Mouse (Mus musculus) kidney, adult 2 months (tissue): ENCODE data around the gene Slc4a4. TPM values are rescaled to one million over a fixed set of nuclear protein-coding genes. Genes with fewer than 3 reads are reported as not detected.
A peak's percentile ranks its signal among the peaks of the same experiment; 100 is the strongest.

Source experiments
- DNase-seq: peaks from one replicate; pipeline ENCODE4 v3.0.0; 2021
- H3K27ac ChIP-seq: fragments of 200-500 bp; 2 replicates; pipeline ENCODE4 v1.5.1; 2012; ENCODE audit warnings: low read depth, low read length, control low read depth, inconsistent platforms; ENCODE audit not compliant: insufficient read depth
- H3K27me3 ChIP-seq: fragments of 200-500 bp; replicated peaks from 2 replicates; pipeline ENCODE4 v1.6.1; 2012; ENCODE audit warnings: mild to moderate bottlenecking, moderate library complexity, low read length, inconsistent platforms; ENCODE audit not compliant: control insufficient read depth, insufficient read depth
- H3K36me3 ChIP-seq: fragments of 200-500 bp; 2 replicates; pipeline ENCODE4 v1.6.1; 2012; ENCODE audit warnings: mild to moderate bottlenecking, moderate library complexity, low read length, inconsistent platforms; ENCODE audit not compliant: control insufficient read depth, insufficient read depth
- H3K4me1 ChIP-seq: fragments of 200-500 bp; 2 replicates; pipeline ENCODE4 v1.6.1; 2011; ENCODE audit warnings: low read length; ENCODE audit not compliant: control insufficient read depth, insufficient read depth
- H3K4me3 ChIP-seq: fragments of 200-500 bp; 2 replicates; pipeline ENCODE4 v1.5.1; 2011; ENCODE audit warnings: mild to moderate bottlenecking, low read depth, low read length, control low read depth; ENCODE audit not compliant: insufficient read depth
- CTCF ChIP-seq: fragments of 200-500 bp; conservative IDR thresholded peaks from 2 replicates; pipeline ENCODE4 v1.5.1; 2011; ENCODE audit warnings: low read depth, mild to moderate bottlenecking, control low read depth, low read length, moderate library complexity, mixed read lengths; ENCODE audit not compliant: insufficient read depth, insufficient read length
- POLR2A ChIP-seq: fragments of 200-500 bp; IDR thresholded peaks from one replicate; pipeline ENCODE4 v1.6.1; 2011; ENCODE audit warnings: low read depth, low read length, control low read depth
- WGBS: fragments of 180-500 bp; shearing (Covaris S2); methylation state at CpG from one replicate; pipeline ENCODE4 v1.1.7; 2018; 5-methylcytosine and 5-hydroxymethylcytosine counted together
- polyA plus RNA-seq: library from polyadenylated mRNA; depleted of rRNA; stranded (reverse); fragments of >200 nt; gene quantifications from 2 replicates; pipeline ENCODE4 v1.2.3, GENCODE M21; 2012

The Slc4a4 gene
- polyA plus RNA-seq, 1 experiment = 195 TPM

DNA sequence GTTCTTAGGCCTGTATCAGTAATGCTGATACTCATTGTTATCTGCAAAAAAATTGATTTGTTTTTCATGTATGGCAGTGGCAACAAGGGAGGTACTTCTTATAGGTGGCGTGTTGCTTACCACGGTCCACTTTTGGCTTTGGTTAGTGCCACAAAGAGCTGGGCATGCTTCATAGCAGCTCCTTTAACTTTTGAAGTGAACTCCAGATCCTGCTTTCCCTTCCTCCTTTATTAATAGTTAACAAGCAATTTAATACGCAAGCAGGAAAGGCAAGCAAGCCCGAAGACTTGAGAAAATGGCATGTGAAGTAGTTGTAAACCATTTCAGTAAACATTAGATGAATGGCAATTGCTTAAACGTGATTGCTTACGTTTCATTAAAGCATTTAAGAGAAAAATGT is 113.2 kb downstream of the Slc4a4 start:
- H3K36me3 ChIP-seq = no peaks in the 10 kb centered on the region
- WGBS = 50% methylated on average over 6 of the region's 6 CpGs
- no peak overlapping the region for H3K4me3 ChIP-seq
- no peak for TF ChIP-seq POLR2A
- no peak for TF ChIP-seq CTCF
- peak; percentile 71 for DNase-seq
- no peaks in the 10 kb centered on the region for H3K27me3 ChIP-seq
- no peak overlapping the region for H3K27ac ChIP-seq
- peaks cover 3% of the 10 kb centered on the region; the same call in 1 of the 2 replicates for H3K4me1 ChIP-seq

GRCm38 (mm10) chr5:89000598-89000997 is 114.0 kb downstream of the Slc4a4 start:
- H3K36me3 ChIP-seq = no peaks in the 10 kb centered on the region
- no peak for DNase-seq
- 0 out of 2 replicates have a peak, but pooled peaks cover 3% of the 10 kb centered on the region for H3K4me1 ChIP-seq
- no peak overlapping the region for H3K27ac ChIP-seq
- H3K4me3 ChIP-seq = no peak overlapping the region
- TF ChIP-seq CTCF (no peak), POLR2A (no peak)
- WGBS = 94% methylated on average over 7 of the region's 7 CpGs
- H3K27me3 ChIP-seq = no peaks in the 10 kb centered on the region

DNA sequence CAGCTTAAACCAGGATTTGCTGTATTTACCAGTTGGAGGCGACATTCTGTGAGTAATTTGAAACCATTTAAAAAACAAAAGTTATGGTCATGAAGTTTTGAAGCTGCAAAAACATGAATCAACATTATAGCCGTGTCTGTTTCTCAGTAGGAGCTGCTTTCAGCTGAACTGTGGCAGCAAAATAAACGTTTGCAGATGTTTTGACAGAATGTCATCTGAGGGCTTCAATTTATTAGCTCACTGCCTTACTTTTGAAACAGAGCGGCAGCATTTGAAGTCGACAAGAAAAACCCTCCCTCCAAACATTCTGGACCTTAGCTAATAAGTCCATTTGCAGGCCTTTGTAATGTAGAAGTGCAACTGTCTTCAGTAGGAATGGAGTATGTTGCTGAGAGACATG is 123.5 kb downstream of the Slc4a4 start:
- no peak overlapping the region for H3K4me3 ChIP-seq
- H3K36me3 ChIP-seq = no peaks in the 10 kb centered on the region
- peaks cover 4% of the 10 kb centered on the region for H3K4me1 ChIP-seq
- TF ChIP-seq CTCF (no peak), POLR2A (no peak)
- H3K27me3 ChIP-seq = no peaks in the 10 kb centered on the region
- H3K27ac ChIP-seq = no peak overlapping the region
- 49% methylated on average over 5 of the region's 5 CpGs for WGBS
- no peak for DNase-seq

GRCm38 (mm10) chr5:89012456-89012855 is 125.8 kb downstream of the Slc4a4 start:
- WGBS = 84% methylated on average over 3 of the region's 3 CpGs
- no peak for DNase-seq
- Histone ChIP-seq H3K27ac (no peak overlapping the region), H3K27me3 (no peaks in the 10 kb centered on the region), H3K4me1 (peaks cover 7% of the 10 kb centered on the region), H3K36me3 (no peaks in the 10 kb centered on the region), H3K4me3 (no peak overlapping the region)
- TF ChIP-seq POLR2A (no peak), CTCF (no peak)

- H3K4me1 ChIP-seq = peaks cover 8% of the 10 kb centered on the region; the same call in 1 of the 2 replicates
- H3K4me3 ChIP-seq = no peak overlapping the region
- no peaks in the 10 kb centered on the region for H3K27me3 ChIP-seq
- no peaks in the 10 kb centered on the region for H3K36me3 ChIP-seq
- WGBS = 78% methylated on average over 2 of the region's 2 CpGs
- no peak for DNase-seq
- TF ChIP-seq CTCF = no peak
- TF ChIP-seq POLR2A = no peak
- no peak overlapping the region for H3K27ac ChIP-seq
Observed at GRCm38 (mm10) chr5:89014782-89015181, 128.2 kb downstream of the Slc4a4 start.

- WGBS = 41% methylated on average over 5 of the region's 5 CpGs
- peak; percentile 84 for DNase-seq
- no peak for TF ChIP-seq CTCF
- TF ChIP-seq POLR2A = no peak
- H3K36me3 ChIP-seq = no peaks in the 10 kb centered on the region
- peaks cover 8% of the 10 kb centered on the region; the same call in 1 of the 2 replicates for H3K4me1 ChIP-seq
- H3K4me3 ChIP-seq = no peak overlapping the region
- peak overlapping the region; percentile 51 for H3K27ac ChIP-seq
- H3K27me3 ChIP-seq = no peaks in the 10 kb centered on the region
Observed at GRCm38 (mm10) chr5:89015878-89016277, 129.3 kb downstream of the Slc4a4 start.

DNA sequence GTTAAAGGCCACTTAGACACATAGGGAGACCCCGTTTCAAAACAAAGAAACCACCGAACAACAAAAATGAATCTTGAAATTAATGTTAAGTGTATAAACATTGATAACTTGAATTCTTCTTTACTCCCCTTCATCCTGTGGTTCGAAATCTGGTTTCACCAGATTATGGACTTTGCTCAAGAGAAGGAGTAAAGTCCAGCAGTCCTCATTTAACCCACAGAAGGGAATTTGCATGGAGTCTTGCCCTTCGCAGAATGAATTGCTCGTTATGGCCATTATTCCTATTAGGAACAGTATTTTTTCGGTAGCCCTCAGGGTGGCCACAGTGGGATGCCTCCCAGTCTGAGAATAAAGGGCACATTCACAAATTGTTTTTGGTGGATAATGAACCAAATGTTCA is 131.9 kb downstream of the Slc4a4 start:
- TF ChIP-seq POLR2A = no peak
- TF ChIP-seq CTCF = no peak
- Histone ChIP-seq H3K27ac (peak overlapping the region; percentile 38; the same call in 1 of the 2 replicates), H3K27me3 (no peaks in the 10 kb centered on the region), H3K36me3 (no peaks in the 10 kb centered on the region), H3K4me3 (no peak overlapping the region), H3K4me1 (peaks cover 8% of the 10 kb centered on the region; the same call in 1 of the 2 replicates)
- 69% methylated on average over 6 of the region's 6 CpGs for WGBS
- peak; percentile 63 for DNase-seq

- TF ChIP-seq CTCF (no peak), POLR2A (no peak)
- H3K36me3 ChIP-seq = no peaks in the 10 kb centered on the region
- DNase-seq = no peak
- H3K4me1 ChIP-seq = no peaks in the 10 kb centered on the region
- no peak overlapping the region for H3K27ac ChIP-seq
- WGBS = 76% methylated on average over 4 of the region's 4 CpGs
- H3K4me3 ChIP-seq = no peak overlapping the region
- H3K27me3 ChIP-seq = no peaks in the 10 kb centered on the region
Observed at GRCm38 (mm10) chr5:89024413-89024812, 137.8 kb downstream of the Slc4a4 start.
